Mouse (Mus musculus) cortical plate, adult 2 months (tissue): Measurements from ENCODE around the gene Thop1. TPM values are rescaled to one million over a fixed set of nuclear protein-coding genes. Genes with fewer than 3 reads are reported as not detected.
A peak's percentile ranks its signal among the peaks of the same experiment; 100 is the strongest.

Experiments
- H3K27ac ChIP-seq: fragments of 200-500 bp; 2 replicates; pipeline ENCODE4 v1.5.1; 2012; ENCODE audit warnings: low read length, control low read depth, inconsistent platforms; ENCODE audit not compliant: insufficient read depth
- H3K4me1 ChIP-seq: fragments of 200-500 bp; 2 replicates; pipeline ENCODE4 v1.6.1; 2011; ENCODE audit warnings: low read length; ENCODE audit not compliant: control insufficient read depth, insufficient read depth
- H3K4me3 ChIP-seq: fragments of 200-500 bp; 2 replicates; pipeline ENCODE4 v1.5.1; 2011; ENCODE audit warnings: mild to moderate bottlenecking, low read length, control low read depth; ENCODE audit not compliant: insufficient read depth
- CTCF ChIP-seq: fragments of 200-500 bp; IDR thresholded peaks from 2 replicates; pipeline ENCODE4 v1.5.1; 2011; ENCODE audit warnings: mild to moderate bottlenecking, control low read depth, low read length; ENCODE audit not compliant: insufficient read depth; ENCODE audit errors: extremely low read depth
- POLR2A ChIP-seq: fragments of 200-500 bp; IDR thresholded peaks from 2 replicates; pipeline ENCODE4 v1.6.1; 2011; ENCODE audit warnings: mild to moderate bottlenecking, low read length, control low read depth; ENCODE audit not compliant: insufficient read depth; ENCODE audit errors: extremely low read depth
- polyA plus RNA-seq: library from polyadenylated mRNA; depleted of rRNA; stranded (reverse); fragments of >200 nt; gene quantifications from 2 replicates; pipeline ENCODE4 v1.2.3, GENCODE M21; 2012

The Thop1 gene
- polyA plus RNA-seq, 1 experiment, result 68.5 TPM

DNA sequence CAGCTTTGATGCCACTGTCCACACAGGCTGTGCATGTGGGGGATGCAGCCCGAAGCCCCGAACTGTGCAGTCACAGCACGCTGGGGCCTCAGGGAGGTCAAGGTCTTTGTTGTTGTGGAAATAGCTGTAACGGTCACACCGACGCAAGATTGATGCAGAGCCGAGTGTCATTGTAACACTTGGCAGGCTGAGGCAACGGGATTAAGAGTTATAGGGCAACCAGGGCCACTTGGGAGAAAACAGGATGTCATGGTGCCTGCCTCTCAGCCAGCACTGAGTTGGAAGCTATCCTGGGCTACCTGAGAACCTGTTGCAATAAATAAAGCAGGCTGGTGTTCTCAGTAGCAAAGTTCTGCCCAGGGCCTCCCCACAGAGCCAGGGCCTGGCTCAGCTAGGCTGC lies 5.9 kb downstream of the Thop1 start:
- no peak overlapping the region for H3K4me3 ChIP-seq
- no peak for TF ChIP-seq POLR2A
- no peak for TF ChIP-seq CTCF
- peaks cover under 1% of the 10 kb centered on the region; the same call in 1 of the 2 replicates for H3K4me1 ChIP-seq
- no peak overlapping the region for H3K27ac ChIP-seq

DNA sequence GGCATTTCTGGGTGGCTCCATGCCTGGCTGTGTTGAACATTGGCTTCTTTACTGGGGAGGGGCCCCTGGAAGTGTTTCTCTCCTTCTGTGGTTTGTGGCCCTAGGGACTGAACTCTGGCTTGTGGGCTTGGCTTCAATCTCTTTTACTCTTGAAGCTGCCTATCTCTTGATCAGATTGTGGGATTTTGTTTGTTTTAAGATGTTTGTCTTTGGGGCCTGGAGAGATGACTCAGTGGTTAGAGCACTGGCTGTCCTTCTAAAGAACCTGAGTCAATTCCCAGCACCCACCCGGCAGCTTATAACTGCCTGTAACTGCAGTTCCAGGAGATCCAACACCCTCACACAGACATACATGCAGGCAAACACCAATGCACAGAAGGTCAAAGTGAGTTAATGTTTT lies 6.5 kb downstream of the Thop1 start:
- H3K27ac ChIP-seq, result no peak overlapping the region
- TF ChIP-seq POLR2A (no peak), CTCF (no peak)
- no peaks in the 10 kb centered on the region for H3K4me1 ChIP-seq
- H3K4me3 ChIP-seq, result no peak overlapping the region

DNA sequence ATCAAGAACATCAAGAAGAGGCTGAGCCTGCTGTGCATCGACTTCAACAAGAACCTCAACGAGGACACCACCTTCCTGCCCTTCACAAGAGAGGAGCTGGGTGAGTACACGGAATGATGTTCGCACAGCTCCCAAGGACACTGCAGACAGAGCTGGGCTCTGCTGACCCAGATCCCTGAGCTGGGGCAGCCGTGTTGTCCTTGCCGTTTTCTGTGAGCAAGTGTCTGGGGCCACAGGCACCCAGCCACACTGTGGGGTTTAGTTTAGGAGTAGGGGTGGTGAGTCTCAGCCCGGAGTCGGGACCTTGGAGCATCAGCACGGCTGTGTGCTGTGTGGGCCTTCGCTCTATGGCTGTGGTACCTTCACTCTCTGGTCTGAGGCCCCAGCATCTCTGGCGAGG lies 8.1 kb downstream of the Thop1 start:
- TF ChIP-seq POLR2A, result no peak
- Histone ChIP-seq H3K27ac (no peak overlapping the region), H3K4me3 (no peak overlapping the region), H3K4me1 (no peaks in the 10 kb centered on the region)

DNA sequence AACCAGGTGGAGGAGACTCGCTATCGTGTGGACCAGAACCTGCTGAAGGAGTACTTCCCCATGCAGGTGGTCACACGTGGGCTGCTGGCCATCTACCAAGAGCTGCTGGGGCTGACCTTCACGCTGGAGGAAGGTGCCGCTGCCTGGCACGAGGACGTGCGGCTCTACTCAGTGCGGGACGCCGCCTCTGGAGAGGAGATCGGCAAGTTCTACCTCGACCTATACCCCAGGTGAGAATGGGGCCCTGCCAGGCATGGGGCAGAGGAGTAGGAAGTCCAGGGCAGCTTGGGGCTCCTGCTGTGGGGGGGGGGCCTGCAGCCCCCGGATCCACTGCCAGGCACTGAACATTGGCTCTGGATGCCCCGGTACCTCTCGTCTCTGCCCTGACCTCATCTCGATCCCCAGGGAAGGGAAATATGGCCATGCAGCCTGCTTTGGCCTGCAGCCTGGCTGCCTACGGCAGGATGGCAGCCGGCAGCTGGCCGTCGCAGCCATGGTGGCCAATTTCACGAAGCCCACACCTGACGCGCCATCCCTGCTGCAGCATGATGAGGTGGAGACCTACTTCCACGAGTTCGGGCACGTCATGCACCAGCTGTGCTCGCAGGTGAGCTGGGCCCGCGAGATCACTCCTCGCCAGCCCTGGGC lies 10.3 kb downstream of the Thop1 start:
- no peaks in the 10 kb centered on the region for H3K4me1 ChIP-seq
- TF ChIP-seq POLR2A, result no peak
- TF ChIP-seq CTCF, result no peak
- no peak overlapping the region for H3K4me3 ChIP-seq
- H3K27ac ChIP-seq, result no peak overlapping the region

DNA sequence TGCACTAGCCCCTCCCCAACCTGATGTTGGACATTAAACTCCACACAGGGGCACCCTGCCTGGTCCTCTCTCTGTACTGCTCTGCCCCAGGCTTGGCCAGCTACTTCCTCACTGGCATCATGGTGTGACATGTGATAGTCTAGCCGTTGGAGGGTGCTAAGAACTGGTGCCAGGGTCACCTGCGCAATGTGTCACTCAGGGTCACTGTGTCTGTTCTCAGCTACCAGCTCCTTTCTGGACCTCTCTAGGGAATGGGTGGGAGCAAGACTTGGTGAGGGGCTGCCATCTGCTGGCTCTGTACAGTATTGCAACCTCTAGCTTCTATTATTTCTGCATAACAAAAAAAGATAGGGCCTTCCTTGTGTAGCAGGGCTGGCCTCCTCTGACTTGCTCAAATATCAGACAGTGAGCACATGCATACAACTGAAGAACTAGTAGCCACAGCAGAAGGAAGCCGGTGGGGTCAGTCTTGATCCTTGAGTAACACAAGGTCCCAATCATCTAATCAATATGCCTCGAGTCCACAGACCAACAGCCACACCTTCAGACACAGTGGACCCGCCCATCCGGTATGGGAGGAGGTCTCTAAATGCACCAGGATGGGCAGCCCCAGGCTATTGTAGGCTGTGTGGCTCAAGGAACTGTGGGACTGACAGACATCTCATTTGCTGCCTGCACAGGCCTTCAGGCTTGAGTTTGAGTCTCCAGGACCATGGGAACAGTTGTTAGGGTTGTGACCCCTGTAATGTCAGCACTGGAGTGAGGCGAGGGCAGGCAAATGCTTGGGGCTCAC lies 12.5 kb downstream of the Thop1 start:
- TF ChIP-seq POLR2A, result no peak
- TF ChIP-seq CTCF, result peak; percentile 82
- no peaks in the 10 kb centered on the region for H3K4me1 ChIP-seq
- H3K4me3 ChIP-seq, result no peak overlapping the region
- no peak overlapping the region for H3K27ac ChIP-seq

DNA sequence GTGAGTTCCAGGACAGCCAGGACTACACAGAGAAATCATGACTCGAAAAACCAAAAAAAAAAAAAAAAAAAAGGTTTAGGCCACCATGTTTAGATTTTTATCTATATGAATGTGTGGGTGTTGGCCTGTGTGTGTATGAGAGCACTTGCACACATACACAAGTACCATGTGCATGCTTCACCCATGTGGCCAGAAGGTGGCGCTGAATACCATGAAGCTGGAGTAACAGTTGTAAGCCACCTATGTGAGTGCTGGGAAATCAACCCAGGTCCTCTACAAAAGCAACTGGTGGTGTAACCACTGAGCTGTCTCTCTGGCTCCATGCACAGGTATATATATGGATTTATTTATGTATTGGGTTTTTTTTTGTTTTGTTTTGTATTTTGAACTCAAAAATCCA lies 17.2 kb downstream of the Thop1 start:
- TF ChIP-seq POLR2A (no peak), CTCF (no peak)
- no peak overlapping the region for H3K27ac ChIP-seq
- no peaks in the 10 kb centered on the region for H3K4me1 ChIP-seq
- no peak overlapping the region for H3K4me3 ChIP-seq

DNA sequence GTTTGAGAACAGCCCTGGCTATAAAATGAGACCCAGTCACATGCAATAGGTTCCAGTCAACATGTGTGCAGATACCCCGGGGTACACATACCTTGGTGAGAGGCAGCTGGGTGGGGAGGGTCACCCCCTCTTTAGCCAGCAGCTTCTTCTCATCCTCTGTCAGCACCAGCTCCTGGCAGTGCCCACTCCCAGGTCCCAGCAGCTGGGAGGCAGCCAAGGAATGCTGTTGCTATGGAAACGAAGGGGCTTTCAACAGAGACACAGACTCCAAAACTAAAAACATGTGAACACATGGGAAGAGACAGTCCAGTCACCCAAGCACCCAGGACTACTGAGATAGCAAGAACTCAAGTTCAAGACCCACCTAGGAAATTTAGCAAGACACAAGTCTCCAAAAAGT lies 19.4 kb downstream of the Thop1 start:
- Histone ChIP-seq H3K27ac (no peak overlapping the region), H3K4me1 (no peaks in the 10 kb centered on the region), H3K4me3 (no peak overlapping the region)
- TF ChIP-seq POLR2A (no peak), CTCF (no peak)

DNA sequence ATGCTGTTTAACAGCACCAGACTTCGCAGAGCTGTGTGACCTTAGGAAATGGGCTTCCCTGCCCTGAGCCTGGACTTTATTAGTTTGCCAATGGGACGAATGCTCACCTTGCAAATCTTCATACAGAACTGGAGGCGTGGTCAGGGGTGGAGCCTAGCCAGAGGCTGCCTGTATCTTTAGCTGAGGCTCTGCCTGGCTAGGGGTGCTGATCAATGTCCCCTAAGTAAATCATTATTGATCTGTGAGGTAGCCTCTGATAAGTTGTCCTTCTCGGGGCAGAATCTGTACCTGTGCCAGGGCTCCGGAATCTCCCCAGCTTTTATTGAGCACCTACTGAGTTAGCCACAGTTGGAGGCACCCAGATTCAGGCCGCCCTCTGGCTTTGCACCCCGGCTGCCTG lies 20.8 kb downstream of the Thop1 start:
- Histone ChIP-seq H3K4me1 (no peaks in the 10 kb centered on the region), H3K27ac (no peak overlapping the region), H3K4me3 (no peak overlapping the region)
- no peak for TF ChIP-seq POLR2A
- TF ChIP-seq CTCF, result no peak

DNA sequence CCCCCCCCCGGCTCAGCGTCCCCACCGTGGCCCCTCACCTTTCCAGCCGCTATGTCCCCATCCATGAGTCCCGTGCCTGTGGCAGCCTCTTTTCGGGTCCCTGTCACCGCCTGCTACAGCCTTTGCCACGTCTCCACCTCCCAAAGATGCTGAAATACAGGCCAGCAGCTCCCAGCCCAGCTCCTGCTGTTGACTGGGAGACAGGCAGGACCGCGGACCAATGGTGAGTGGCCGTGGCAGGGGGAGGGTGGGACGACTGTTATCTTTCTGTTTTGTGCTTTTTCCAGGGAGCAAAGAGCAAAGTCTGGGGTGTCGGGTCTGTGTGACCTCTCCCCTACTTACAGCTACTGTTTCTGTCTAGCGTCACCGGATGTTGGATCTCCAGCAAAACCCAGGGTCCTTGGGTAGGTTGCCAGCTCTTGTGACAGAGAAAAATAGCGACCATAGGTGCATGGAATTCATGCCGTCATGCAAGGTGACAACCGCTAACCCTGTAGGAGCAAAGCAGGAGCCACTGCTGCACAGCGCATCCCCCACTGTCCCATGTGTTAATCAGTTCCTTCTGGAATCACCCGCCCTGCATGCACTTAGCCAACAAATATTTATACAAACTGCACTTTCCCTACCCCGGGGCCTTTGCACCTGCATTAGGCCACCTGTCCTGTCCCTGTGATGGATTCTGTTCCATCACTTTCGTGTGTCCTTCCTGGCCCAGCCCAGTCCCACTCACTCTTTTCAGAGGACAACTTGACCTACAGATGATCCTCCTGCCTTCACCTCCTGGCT lies 22.8 kb downstream of the Thop1 start:
- H3K4me3 ChIP-seq, result no peak overlapping the region
- H3K27ac ChIP-seq, result no peak overlapping the region
- no peaks in the 10 kb centered on the region for H3K4me1 ChIP-seq
- TF ChIP-seq CTCF (no peak), POLR2A (no peak)
